Mouse (Mus musculus) inflammation-experienced regulatory T-cells, adult 16 weeks (primary cell): ENCODE data around the gene Exosc7. TPM values are rescaled to one million over a fixed set of nuclear protein-coding genes. Genes with fewer than 3 reads are reported as not detected.

Source experiments
- polyA plus RNA-seq: library from polyadenylated mRNA; unstranded; fragments of 100-300 nt; shearing (Covaris generic); gene quantifications from one replicate; pipeline ENCODE4 v1.2.1, GENCODE M21; 2017

The Exosc7 gene
- 99.4 TPM for polyA plus RNA-seq

GRCm38 (mm10) chr9:123112805-123113521 is at the start of gene Exosc7, which contains the start of gene Zdhhc3:
Exosc7 (plus strand) TSS chr9:123113215.
Zdhhc3 (minus strand) TSS chr9:123113205.

GRCm38 (mm10) chr9:123150241-123151020 is 37.4 kb downstream of the Exosc7 start, which contains the start of gene Clec3b:
Clec3b (plus strand) TSS chr9:123150946.

Other genes with a start within 250 kb of the Exosc7 start
- gene Zfp445, start 247.2 kb upstream of the Exosc7 start, polyA plus RNA-seq: 118 TPM
- 6.6 TPM for gene Zkscan7, start 227.5 kb upstream of the Exosc7 start, polyA plus RNA-seq
- gene Zfp105, start 190.1 kb upstream of the Exosc7 start, polyA plus RNA-seq: not detected
- 34.1 TPM for gene 1110059G10Rik, start 162.2 kb upstream of the Exosc7 start, polyA plus RNA-seq
- 6.9 TPM for gene Kif15, start 162.2 kb upstream of the Exosc7 start, polyA plus RNA-seq
- 18.6 TPM for gene Tmem42, start 91.9 kb upstream of the Exosc7 start, polyA plus RNA-seq
- gene Tgm4, start 78.5 kb upstream of the Exosc7 start, polyA plus RNA-seq: 1.0 TPM
- gene Zdhhc3, start within 50 bp of the Exosc7 start, polyA plus RNA-seq: 20.6 TPM
- not detected for gene Clec3b, start 37.7 kb downstream of the Exosc7 start, polyA plus RNA-seq
- 2.8 TPM for gene Cdcp1, start 102.8 kb downstream of the Exosc7 start, polyA plus RNA-seq
- 0.67 TPM for gene Tmem158, start 147.5 kb downstream of the Exosc7 start, polyA plus RNA-seq